In genomic region chr9:107254925-107255324, GRCm38 (mm10) we compare ENCODE assay signal across 11 mouse cellular contexts. TPM values are rescaled to one million over a fixed set of nuclear protein-coding genes. Genes with fewer than 3 reads are reported as not detected.
A peak's percentile ranks its signal among the peaks of the same experiment; 100 is the strongest.
DNase-seq lines count a peak whose midpoint lies in the region; ATAC-seq lines count a peak whose summit lies in the region.
"Had no signal": no experiment of that assay in that cellular context is flagged by ENCODE, and none has a peak within 500 bp of the region (broad histone marks: within the 10 kb centered on the region; RNA-seq: fewer than 3 reads in every experiment).

No protein-coding gene starts in this region.

- DNase-seq in adrenal gland, postnatal 10 days, result peak; percentile 19
- no peak for DNase-seq in adrenal gland, postnatal 36 days
- no peak for DNase-seq in heart, embryonic 10.5 days (ENCODE audit: low spot score)
- peak; percentile 36 for DNase-seq in left cerebral cortex, postnatal 4 days
- DNase-seq in left cerebral cortex, adult 18-20 months (ENCODE audit: low spot score in 2 of 2), result no peak
- DNase-seq in skeletal muscle tissue, adult 2 months (ENCODE audit: low read depth, low spot score), result peak; percentile 55
- DNase-seq in frontal cortex, adult 2 months (ENCODE audit: extremely low spot score in 1 of 2, low spot score in 1 of 2), result no peak
- DNase-seq: thymus, postnatal 14 days had no signal

- 0 out of 2 replicates have a peak overlapping the region, but pooled peaks have one; percentile 30 for H3K9ac ChIP-seq in heart, embryonic 13.5 days
- H3K9ac ChIP-seq: limb, embryonic 13.5 days had no signal

- no peaks in the 10 kb centered on the region for H3K9me3 ChIP-seq in heart, embryonic 13.5 days
- no peaks in the 10 kb centered on the region for H3K9me3 ChIP-seq in heart, embryonic 10.5 days
- H3K9me3 ChIP-seq: limb, embryonic 13.5 days had no signal

- WGBS in heart, embryonic 13.5 days, result 65% methylated on average over 3 of the region's 3 CpGs
- WGBS in heart, embryonic 10.5 days, result 69% methylated on average over 3 of the region's 3 CpGs

- no peak for ATAC-seq in heart, embryonic 13.5 days (ENCODE audit: extremely low read depth, insufficient number of reproducible peaks, low FRiP score, low TSS enrichment)

- peaks cover 11% of the 10 kb centered on the region for H3K27me3 ChIP-seq in heart, embryonic 13.5 days (replicated peaks)
- H3K27me3 ChIP-seq in heart, embryonic 10.5 days (ENCODE audit: insufficient read depth, poor library complexity, severe bottlenecking), result peaks cover 13% of the 10 kb centered on the region; the same call in 1 of the 2 replicates
- H3K27me3 ChIP-seq: limb, embryonic 13.5 days had no signal

- peaks cover 42% of the 10 kb centered on the region for H3K4me1 ChIP-seq in heart, embryonic 13.5 days
- peaks cover 17% of the 10 kb centered on the region; the same call in 1 of the 2 replicates for H3K4me1 ChIP-seq in heart, embryonic 10.5 days

- intact Hi-C loops in left cerebral cortex, postnatal 4 days (cut with DNase I), result no loop called here

- peak overlapping the region; percentile 20; the same call in 1 of the 2 replicates for H3K27ac ChIP-seq in heart, embryonic 13.5 days (replicated peaks)
- no peak overlapping the region for H3K27ac ChIP-seq in heart, embryonic 10.5 days
- H3K27ac ChIP-seq: limb, embryonic 13.5 days had no signal

- peak overlapping the region; percentile 55 for H3K4me2 ChIP-seq in heart, embryonic 13.5 days
- H3K4me2 ChIP-seq: limb, embryonic 13.5 days had no signal

- H3K36me3 ChIP-seq in heart, embryonic 13.5 days, result no peaks in the 10 kb centered on the region
- H3K36me3 ChIP-seq in heart, embryonic 10.5 days, result no peaks in the 10 kb centered on the region
- H3K36me3 ChIP-seq: limb, embryonic 13.5 days had no signal

- no peak overlapping the region for H3K4me3 ChIP-seq in heart, embryonic 13.5 days
- no peak overlapping the region for H3K4me3 ChIP-seq in heart, embryonic 10.5 days
- H3K4me3 ChIP-seq: limb, embryonic 13.5 days had no signal

RNA-seq across cellular contexts. Expression of gene Dock3, which starts 23.2 kb away (rescaled TPM):
- total RNA-seq in adrenal gland, postnatal 10 days (2021), result 1 to 10 TPM; 3.3 to 4.5 TPM
- 1 to 10 TPM; 4.3 to 4.6 TPM for total RNA-seq in adrenal gland, postnatal 36 days (2021)
- 0.29 and 0.61 TPM in 2 replicates for polyA plus RNA-seq in heart, embryonic 13.5 days (2015; fragmentation: Nextera tagmentation; extraction: Ambion mirVana)
- polyA plus RNA-seq in heart, embryonic 10.5 days (2016; fragmentation: Nextera tagmentation; extraction: Ambion mirVana), result 0.22 and 0.57 TPM in 2 replicates
- 100 to 1,000 TPM; 159 to 181 TPM for total RNA-seq in left cerebral cortex, postnatal 4 days (2021)
- total RNA-seq in left cerebral cortex, adult 18-20 months (2021), result 100 to 1,000 TPM; 199 to 214 TPM
- polyA plus RNA-seq in frontal cortex, adult 2 months (2012; rRNA removed), result 185 and 204 TPM in 2 replicates
- total RNA-seq: monocyte, adult 5-6 weeks had no signal

RNA-seq across cellular contexts. Expression of gene Mapkapk3, which starts 34.8 kb away (rescaled TPM):
- 10 to 100 TPM; 28.6 to 29.5 TPM for total RNA-seq in adrenal gland, postnatal 10 days (2021)
- total RNA-seq in adrenal gland, postnatal 36 days (2021), result 10 to 100 TPM; 53.7 to 54.3 TPM
- 5.1 and 7.0 TPM in 2 replicates for polyA plus RNA-seq in heart, embryonic 13.5 days (2015; fragmentation: Nextera tagmentation; extraction: Ambion mirVana)
- polyA plus RNA-seq in heart, embryonic 10.5 days (2016; fragmentation: Nextera tagmentation; extraction: Ambion mirVana), result 7.1 and 10.1 TPM in 2 replicates
- 1 to 10 TPM; 3.3 to 4.8 TPM for total RNA-seq in left cerebral cortex, postnatal 4 days (2021)
- total RNA-seq in left cerebral cortex, adult 18-20 months (2021), result 1 to 10 TPM; 3.3 to 4.3 TPM
- 7.0 and 7.6 TPM in 2 replicates for polyA plus RNA-seq in frontal cortex, adult 2 months (2012; rRNA removed)

RNA-seq across cellular contexts. Expression of gene Cish, which starts 40.9 kb away (rescaled TPM):
- 10 to 100 TPM; 36.9 to 45.3 TPM for total RNA-seq in adrenal gland, postnatal 10 days (2021)
- 10 to 100 TPM; 31.7 to 31.8 TPM for total RNA-seq in adrenal gland, postnatal 36 days (2021)
- 17.2 and 18.7 TPM in 2 replicates for polyA plus RNA-seq in heart, embryonic 13.5 days (2015; fragmentation: Nextera tagmentation; extraction: Ambion mirVana)
- 9.4 and 13.2 TPM in 2 replicates for polyA plus RNA-seq in heart, embryonic 10.5 days (2016; fragmentation: Nextera tagmentation; extraction: Ambion mirVana)
- total RNA-seq in left cerebral cortex, postnatal 4 days (2021), result 10 to 100 TPM; 16.4 to 17.5 TPM
- total RNA-seq in left cerebral cortex, adult 18-20 months (2021), result 1 to 10 TPM; 6.9 to 9.1 TPM
- polyA plus RNA-seq in frontal cortex, adult 2 months (2012; rRNA removed), result 5.3 and 7.1 TPM in 2 replicates

Comparison
In these comparisons a context has a peak if more than half of its experiments do, and no peak if none do; other contexts are left out.
1. DNase-seq: peak in adrenal gland, postnatal 10 days (single experiment), left cerebral cortex, postnatal 4 days (single experiment) and skeletal muscle tissue, adult 2 months (single experiment); none in adrenal gland, postnatal 36 days (0 of 2), heart, embryonic 10.5 days (single experiment), left cerebral cortex, adult 18-20 months (0 of 2) and frontal cortex, adult 2 months (0 of 2).
2. RNA of gene Dock3, which starts 23.2 kb away (total RNA-seq): 199 to 214 TPM in left cerebral cortex, adult 18-20 months and 159 to 181 TPM in left cerebral cortex, postnatal 4 days; 4.3 to 4.6 TPM in adrenal gland, postnatal 36 days and 3.3 to 4.5 TPM in adrenal gland, postnatal 10 days; every median in the first group is over 10 times any median in the second.
3. RNA of gene Mapkapk3, which starts 34.8 kb away (total RNA-seq): 53.7 to 54.3 TPM in adrenal gland, postnatal 36 days and 28.6 to 29.5 TPM in adrenal gland, postnatal 10 days; 3.3 to 4.8 TPM in left cerebral cortex, postnatal 4 days and 3.3 to 4.3 TPM in left cerebral cortex, adult 18-20 months; every median in the first group is over 4 times any median in the second.